Mouse (Mus musculus): ENCODE measurements at regions not wholly inside any gene's neighbourhood (a gene's known extent, or its start where the extent isn't known, plus 50 kb on each side); places are given as distances from the start of the nearest gene placed in this dataset.

GRCm38 (mm10) chr8:6572066-6572665, 1467.0 kb upstream of the Slc10a2 start:
- 30% methylated on average over 9 of the region's 9 CpGs for WGBS (ENCODE audit: insufficient replicate concordance)

GRCm38 (mm10) chr8:6550965-6551364, 1445.8 kb upstream of the Slc10a2 start:
- Histone ChIP-seq H3K36me3 (ENCODE audit: control insufficient read depth, insufficient read depth, low read length) (no peaks in the 10 kb centered on the region), H3K9ac (ENCODE audit: low read depth, low read length) (no peak overlapping the region), H3K9me3 (replicated peaks; ENCODE audit: control insufficient read depth, low read length) (no peaks in the 10 kb centered on the region), H3K4me1 (ENCODE audit: control insufficient read depth, insufficient read depth, low read length) (no peaks in the 10 kb centered on the region), H3K4me2 (no peak overlapping the region), H3K27ac (ENCODE audit: low read depth, low read length) (no peak overlapping the region), H3K27me3 (ENCODE audit: control insufficient read depth, insufficient read depth, low read length) (no peaks in the 10 kb centered on the region), H3K4me3 (ENCODE audit: low read depth, low read length) (no peak overlapping the region)
- no peak for ATAC-seq (replicated peaks; ENCODE audit: insufficient number of reproducible peaks, low FRiP score, low TSS enrichment)

More at GRCm38 (mm10) chr8:6572066-6572665, 1467.0 kb upstream of the Slc10a2 start:
- H3K4me3 ChIP-seq (ENCODE audit: low read depth, low read length), result no peak overlapping the region
- no peak overlapping the region for H3K4me2 ChIP-seq
- H3K36me3 ChIP-seq (ENCODE audit: control insufficient read depth, insufficient read depth, low read length), result no peaks in the 10 kb centered on the region
- no peak overlapping the region for H3K9ac ChIP-seq (ENCODE audit: low read depth, low read length)
- ATAC-seq (replicated peaks; ENCODE audit: insufficient number of reproducible peaks, low FRiP score, low TSS enrichment), result no peak
- no peaks in the 10 kb centered on the region for H3K9me3 ChIP-seq (replicated peaks; ENCODE audit: control insufficient read depth, low read length)
- H3K4me1 ChIP-seq (ENCODE audit: control insufficient read depth, insufficient read depth, low read length), result no peaks in the 10 kb centered on the region
- no peak overlapping the region for H3K27ac ChIP-seq (ENCODE audit: low read depth, low read length)
- H3K27me3 ChIP-seq (ENCODE audit: control insufficient read depth, insufficient read depth, low read length), result no peaks in the 10 kb centered on the region

GRCm38 (mm10) chr8:6527171-6527570, 1422.0 kb upstream of the Slc10a2 start:
- Histone ChIP-seq H3K36me3 (ENCODE audit: control insufficient read depth, insufficient read depth, low read length) (no peaks in the 10 kb centered on the region), H3K4me3 (ENCODE audit: low read depth, low read length) (no peak overlapping the region), H3K4me1 (ENCODE audit: control insufficient read depth, insufficient read depth, low read length) (no peaks in the 10 kb centered on the region), H3K27me3 (ENCODE audit: control insufficient read depth, insufficient read depth, low read length) (no peaks in the 10 kb centered on the region), H3K9me3 (replicated peaks; ENCODE audit: control insufficient read depth, low read length) (no peaks in the 10 kb centered on the region), H3K4me2 (no peak overlapping the region), H3K9ac (ENCODE audit: low read depth, low read length) (no peak overlapping the region), H3K27ac (ENCODE audit: low read depth, low read length) (no peak overlapping the region)
- no peak for ATAC-seq (replicated peaks; ENCODE audit: insufficient number of reproducible peaks, low FRiP score, low TSS enrichment)
- WGBS (ENCODE audit: insufficient replicate concordance), result 60% methylated on average over 5 of the region's 5 CpGs

GRCm38 (mm10) chr8:6515882-6516682, 1410.9 kb upstream of the Slc10a2 start:
- Histone ChIP-seq H3K4me2 (no peak overlapping the region), H3K36me3 (ENCODE audit: control insufficient read depth, insufficient read depth, low read length) (no peaks in the 10 kb centered on the region), H3K4me1 (ENCODE audit: control insufficient read depth, insufficient read depth, low read length) (no peaks in the 10 kb centered on the region), H3K9ac (ENCODE audit: low read depth, low read length) (no peak overlapping the region), H3K9me3 (replicated peaks; ENCODE audit: control insufficient read depth, low read length) (no peaks in the 10 kb centered on the region), H3K4me3 (ENCODE audit: low read depth, low read length) (no peak overlapping the region), H3K27me3 (ENCODE audit: control insufficient read depth, insufficient read depth, low read length) (no peaks in the 10 kb centered on the region), H3K27ac (ENCODE audit: low read depth, low read length) (no peak overlapping the region)
- no peak for ATAC-seq (replicated peaks; ENCODE audit: insufficient number of reproducible peaks, low FRiP score, low TSS enrichment)

GRCm38 (mm10) chr8:6492453-6492852, 1387.3 kb upstream of the Slc10a2 start:
- no peaks in the 10 kb centered on the region for H3K36me3 ChIP-seq (ENCODE audit: control insufficient read depth, insufficient read depth, low read length)
- H3K4me2 ChIP-seq, result no peak overlapping the region
- H3K27me3 ChIP-seq (ENCODE audit: control insufficient read depth, insufficient read depth, low read length), result no peaks in the 10 kb centered on the region
- H3K9ac ChIP-seq (ENCODE audit: low read depth, low read length), result no peak overlapping the region
- WGBS (ENCODE audit: insufficient replicate concordance), result 47% methylated on average over 1 of the region's 1 CpGs
- ATAC-seq (replicated peaks; ENCODE audit: insufficient number of reproducible peaks, low FRiP score, low TSS enrichment), result no peak
- H3K4me3 ChIP-seq (ENCODE audit: low read depth, low read length), result no peak overlapping the region
- no peak overlapping the region for H3K27ac ChIP-seq (ENCODE audit: low read depth, low read length)
- no peaks in the 10 kb centered on the region for H3K9me3 ChIP-seq (replicated peaks; ENCODE audit: control insufficient read depth, low read length)
- no peaks in the 10 kb centered on the region for H3K4me1 ChIP-seq (ENCODE audit: control insufficient read depth, insufficient read depth, low read length)

- H3K4me1 ChIP-seq (ENCODE audit: control insufficient read depth, insufficient read depth, low read length), result no peaks in the 10 kb centered on the region
- H3K27ac ChIP-seq (ENCODE audit: low read depth, low read length), result no peak overlapping the region
- no peaks in the 10 kb centered on the region for H3K27me3 ChIP-seq (ENCODE audit: control insufficient read depth, insufficient read depth, low read length)
- ATAC-seq (replicated peaks; ENCODE audit: insufficient number of reproducible peaks, low FRiP score, low TSS enrichment), result no peak
- H3K4me2 ChIP-seq, result no peak overlapping the region
- 72% methylated on average over 1 of the region's 1 CpGs for WGBS (ENCODE audit: insufficient replicate concordance)
- H3K4me3 ChIP-seq (ENCODE audit: low read depth, low read length), result no peak overlapping the region
- H3K9me3 ChIP-seq (replicated peaks; ENCODE audit: control insufficient read depth, low read length), result no peaks in the 10 kb centered on the region
- no peak overlapping the region for H3K9ac ChIP-seq (ENCODE audit: low read depth, low read length)
- H3K36me3 ChIP-seq (ENCODE audit: control insufficient read depth, insufficient read depth, low read length), result no peaks in the 10 kb centered on the region
Measured at GRCm38 (mm10) chr8:6481966-6482365, 1376.8 kb upstream of the Slc10a2 start.

GRCm38 (mm10) chr8:6471089-6471488, 1365.9 kb upstream of the Slc10a2 start:
- 76% methylated on average over 3 of the region's 3 CpGs for WGBS (ENCODE audit: insufficient replicate concordance)
- Histone ChIP-seq H3K27me3 (ENCODE audit: control insufficient read depth, insufficient read depth, low read length) (no peaks in the 10 kb centered on the region), H3K36me3 (ENCODE audit: control insufficient read depth, insufficient read depth, low read length) (no peaks in the 10 kb centered on the region), H3K4me3 (ENCODE audit: low read depth, low read length) (no peak overlapping the region), H3K9ac (ENCODE audit: low read depth, low read length) (no peak overlapping the region), H3K4me1 (ENCODE audit: control insufficient read depth, insufficient read depth, low read length) (no peaks in the 10 kb centered on the region), H3K9me3 (replicated peaks; ENCODE audit: control insufficient read depth, low read length) (no peaks in the 10 kb centered on the region), H3K27ac (ENCODE audit: low read depth, low read length) (no peak overlapping the region), H3K4me2 (no peak overlapping the region)
- no peak for ATAC-seq (replicated peaks; ENCODE audit: insufficient number of reproducible peaks, low FRiP score, low TSS enrichment)

- H3K9me3 ChIP-seq (replicated peaks; ENCODE audit: control insufficient read depth, low read length), result no peaks in the 10 kb centered on the region
- no peaks in the 10 kb centered on the region for H3K4me1 ChIP-seq (ENCODE audit: control insufficient read depth, insufficient read depth, low read length)
- ATAC-seq (replicated peaks; ENCODE audit: insufficient number of reproducible peaks, low FRiP score, low TSS enrichment), result no peak
- no peak overlapping the region for H3K4me3 ChIP-seq (ENCODE audit: low read depth, low read length)
- H3K36me3 ChIP-seq (ENCODE audit: control insufficient read depth, insufficient read depth, low read length), result no peaks in the 10 kb centered on the region
- 51% methylated on average over 3 of the region's 3 CpGs for WGBS (ENCODE audit: insufficient replicate concordance)
- no peak overlapping the region for H3K4me2 ChIP-seq
- H3K9ac ChIP-seq (ENCODE audit: low read depth, low read length), result no peak overlapping the region
- no peaks in the 10 kb centered on the region for H3K27me3 ChIP-seq (ENCODE audit: control insufficient read depth, insufficient read depth, low read length)
- H3K27ac ChIP-seq (ENCODE audit: low read depth, low read length), result no peak overlapping the region
Measured at GRCm38 (mm10) chr8:6456553-6457180, 1351.5 kb upstream of the Slc10a2 start.

All from heart, embryonic 11.5 days (tissue).